Mouse (Mus musculus): Measurements from ENCODE around the gene Yaf2. TPM values are rescaled to one million over a fixed set of nuclear protein-coding genes. Genes with fewer than 3 reads are reported as not detected.

The Yaf2 gene
- polyA plus RNA-seq, 1 experiment from 2014 or later, result 122 TPM

- no peaks in the 10 kb centered on the region for H3K27me3 ChIP-seq (ENCODE audit: control insufficient read depth, insufficient read depth, low read length)
- H3K36me3 ChIP-seq (ENCODE audit: control insufficient read depth, insufficient read depth, low read length), result peaks cover 8% of the 10 kb centered on the region; the same call in 1 of the 2 replicates
- H3K4me3 ChIP-seq (replicated peaks; ENCODE audit: low read depth, low read length), result peak overlapping the region; percentile 68
- H3K4me1 ChIP-seq (ENCODE audit: control insufficient read depth, insufficient read depth, low read length), result peaks cover 25% of the 10 kb centered on the region
- DNase-seq (peak; percentile 53), ATAC-seq (ENCODE audit: low FRiP score, low TSS enrichment) (no peak)
- H3K9me3 ChIP-seq (ENCODE audit: control insufficient read depth, low read length), result no peaks in the 10 kb centered on the region
- WGBS, result 5% methylated on average over 14 of the region's 14 CpGs
- H3K9ac ChIP-seq (replicated peaks; ENCODE audit: low read length), result peak overlapping the region; percentile 59
- no peak overlapping the region for H3K27ac ChIP-seq (replicated peaks; ENCODE audit: low read depth, low read length)
- H3K4me2 ChIP-seq (ENCODE audit: low read length), result peak overlapping the region; percentile 92
These were observed 60.5 kb downstream of the Yaf2 start for GRCm38 (mm10) chr15:93276276-93276675.

- ATAC-seq (ENCODE audit: low FRiP score, low TSS enrichment) (peak; percentile 47), DNase-seq (no peak)
- peaks cover 25% of the 10 kb centered on the region for H3K4me1 ChIP-seq (ENCODE audit: control insufficient read depth, insufficient read depth, low read length)
- no peaks in the 10 kb centered on the region for H3K9me3 ChIP-seq (ENCODE audit: control insufficient read depth, low read length)
- peak overlapping the region; percentile 68 for H3K4me3 ChIP-seq (replicated peaks; ENCODE audit: low read depth, low read length)
- H3K9ac ChIP-seq (replicated peaks; ENCODE audit: low read length), result peak overlapping the region; percentile 59
- no peaks in the 10 kb centered on the region for H3K27me3 ChIP-seq (ENCODE audit: control insufficient read depth, insufficient read depth, low read length)
- peak overlapping the region; percentile 89 for H3K27ac ChIP-seq (replicated peaks; ENCODE audit: low read depth, low read length)
- WGBS, result under 1% methylated on average over 21 of the region's 21 CpGs
- peaks cover 5% of the 10 kb centered on the region; the same call in 1 of the 2 replicates for H3K36me3 ChIP-seq (ENCODE audit: control insufficient read depth, insufficient read depth, low read length)
- peak overlapping the region; percentile 92 for H3K4me2 ChIP-seq (ENCODE audit: low read length)
These were observed 61.1 kb downstream of the Yaf2 start for GRCm38 (mm10) chr15:93275623-93276022.

- H3K36me3 ChIP-seq (ENCODE audit: control insufficient read depth, insufficient read depth, low read length), result peaks cover 4% of the 10 kb centered on the region; the same call in 1 of the 2 replicates
- WGBS, result under 1% methylated on average over 93 of the region's 93 CpGs
- ATAC-seq (ENCODE audit: low FRiP score, low TSS enrichment) (peak; percentile 98), DNase-seq (peak; percentile 97)
- H3K27ac ChIP-seq (replicated peaks; ENCODE audit: low read depth, low read length), result peak within 1 kb of the TSS; percentile 89
- no peaks in the 10 kb centered on the region for H3K27me3 ChIP-seq (ENCODE audit: control insufficient read depth, insufficient read depth, low read length)
- no peaks in the 10 kb centered on the region for H3K9me3 ChIP-seq (ENCODE audit: control insufficient read depth, low read length)
- peak within 1 kb of the TSS; percentile 68 for H3K4me3 ChIP-seq (replicated peaks; ENCODE audit: low read depth, low read length)
- H3K4me2 ChIP-seq (ENCODE audit: low read length), result peak within 1 kb of the TSS; percentile 92
- peak within 1 kb of the TSS; percentile 67 for H3K9ac ChIP-seq (replicated peaks; ENCODE audit: low read length)
- H3K4me1 ChIP-seq (ENCODE audit: control insufficient read depth, insufficient read depth, low read length), result peaks cover 25% of the 10 kb centered on the region
These were observed 61.8 kb downstream of the Yaf2 start, which contains the start of gene Gxylt1 for GRCm38 (mm10) chr15:93274679-93275583. TSS of gene Gxylt1 (minus strand) at chr15:93275179.

GRCm38 (mm10) chr15:93273788-93274678 is 62.7 kb downstream of the Yaf2 start:
- DNase-seq, result peak; percentile 12
- peak overlapping the region; percentile 67 for H3K9ac ChIP-seq (replicated peaks; ENCODE audit: low read length)
- H3K27ac ChIP-seq (replicated peaks; ENCODE audit: low read depth, low read length), result peak overlapping the region; percentile 89
- H3K36me3 ChIP-seq (ENCODE audit: control insufficient read depth, insufficient read depth, low read length), result peaks cover 2% of the 10 kb centered on the region; the same call in 1 of the 2 replicates
- H3K4me1 ChIP-seq (ENCODE audit: control insufficient read depth, insufficient read depth, low read length), result peaks cover 25% of the 10 kb centered on the region
- no peaks in the 10 kb centered on the region for H3K27me3 ChIP-seq (ENCODE audit: control insufficient read depth, insufficient read depth, low read length)
- H3K4me3 ChIP-seq (replicated peaks; ENCODE audit: low read depth, low read length), result peak overlapping the region; percentile 68
- WGBS, result 42% methylated on average over 19 of the region's 19 CpGs
- ATAC-seq (ENCODE audit: low FRiP score, low TSS enrichment), result no peak
- peak overlapping the region; percentile 92 for H3K4me2 ChIP-seq (ENCODE audit: low read length)
- H3K9me3 ChIP-seq (ENCODE audit: control insufficient read depth, low read length), result no peaks in the 10 kb centered on the region

GRCm38 (mm10) chr15:93272948-93273347 is 63.8 kb downstream of the Yaf2 start:
- peaks cover 25% of the 10 kb centered on the region for H3K4me1 ChIP-seq (ENCODE audit: control insufficient read depth, insufficient read depth, low read length)
- DNase-seq (no peak), ATAC-seq (ENCODE audit: low FRiP score, low TSS enrichment) (no peak)
- H3K4me2 ChIP-seq (ENCODE audit: low read length), result peak overlapping the region; percentile 92; the same call in 1 of the 2 replicates
- no peaks in the 10 kb centered on the region for H3K27me3 ChIP-seq (ENCODE audit: control insufficient read depth, insufficient read depth, low read length)
- WGBS, result 90% methylated on average over 9 of the region's 9 CpGs
- H3K9me3 ChIP-seq (ENCODE audit: control insufficient read depth, low read length), result no peaks in the 10 kb centered on the region
- no peaks in the 10 kb centered on the region for H3K36me3 ChIP-seq (ENCODE audit: control insufficient read depth, insufficient read depth, low read length)
- H3K9ac ChIP-seq (replicated peaks; ENCODE audit: low read length), result no peak overlapping the region
- H3K27ac ChIP-seq (replicated peaks; ENCODE audit: low read depth, low read length), result no peak overlapping the region
- no peak overlapping the region for H3K4me3 ChIP-seq (replicated peaks; ENCODE audit: low read depth, low read length)

- H3K9ac ChIP-seq (replicated peaks; ENCODE audit: low read length), result no peak overlapping the region
- H3K4me2 ChIP-seq (ENCODE audit: low read length), result no peak overlapping the region
- H3K4me1 ChIP-seq (ENCODE audit: control insufficient read depth, insufficient read depth, low read length), result peaks cover 15% of the 10 kb centered on the region
- 81% methylated on average over 9 of the region's 9 CpGs for WGBS
- DNase-seq (no peak), ATAC-seq (ENCODE audit: low FRiP score, low TSS enrichment) (no peak)
- H3K27me3 ChIP-seq (ENCODE audit: control insufficient read depth, insufficient read depth, low read length), result no peaks in the 10 kb centered on the region
- no peak overlapping the region for H3K27ac ChIP-seq (replicated peaks; ENCODE audit: low read depth, low read length)
- H3K9me3 ChIP-seq (ENCODE audit: control insufficient read depth, low read length), result no peaks in the 10 kb centered on the region
- no peak overlapping the region for H3K4me3 ChIP-seq (replicated peaks; ENCODE audit: low read depth, low read length)
- no peaks in the 10 kb centered on the region for H3K36me3 ChIP-seq (ENCODE audit: control insufficient read depth, insufficient read depth, low read length)
These were observed 66.4 kb downstream of the Yaf2 start for GRCm38 (mm10) chr15:93270289-93270855.

- no peaks in the 10 kb centered on the region for H3K27me3 ChIP-seq (ENCODE audit: control insufficient read depth, insufficient read depth, low read length)
- H3K27ac ChIP-seq (replicated peaks; ENCODE audit: low read depth, low read length), result no peak overlapping the region
- no peak for DNase-seq
- WGBS, result 96% methylated on average over 7 of the region's 7 CpGs
- H3K9ac ChIP-seq (replicated peaks; ENCODE audit: low read length), result no peak overlapping the region
- ATAC-seq (ENCODE audit: low FRiP score, low TSS enrichment), result no peak
- no peaks in the 10 kb centered on the region for H3K36me3 ChIP-seq (ENCODE audit: control insufficient read depth, insufficient read depth, low read length)
- no peaks in the 10 kb centered on the region for H3K9me3 ChIP-seq (ENCODE audit: control insufficient read depth, low read length)
- peaks cover 15% of the 10 kb centered on the region for H3K4me1 ChIP-seq (ENCODE audit: control insufficient read depth, insufficient read depth, low read length)
- no peak overlapping the region for H3K4me3 ChIP-seq (replicated peaks; ENCODE audit: low read depth, low read length)
- no peak overlapping the region for H3K4me2 ChIP-seq (ENCODE audit: low read length)
These were observed 67.2 kb downstream of the Yaf2 start for GRCm38 (mm10) chr15:93269572-93269971.

GRCm38 (mm10) chr15:93268001-93268400 is 68.7 kb downstream of the Yaf2 start:
- DNase-seq, result no peak
- Histone ChIP-seq H3K27ac (replicated peaks; ENCODE audit: low read depth, low read length) (no peak overlapping the region), H3K4me3 (replicated peaks; ENCODE audit: low read depth, low read length) (no peak overlapping the region), H3K9ac (replicated peaks; ENCODE audit: low read length) (no peak overlapping the region), H3K4me1 (ENCODE audit: control insufficient read depth, insufficient read depth, low read length) (peaks cover 3% of the 10 kb centered on the region; the same call in 1 of the 2 replicates), H3K27me3 (ENCODE audit: control insufficient read depth, insufficient read depth, low read length) (no peaks in the 10 kb centered on the region), H3K4me2 (ENCODE audit: low read length) (no peak overlapping the region), H3K9me3 (ENCODE audit: control insufficient read depth, low read length) (no peaks in the 10 kb centered on the region), H3K36me3 (ENCODE audit: control insufficient read depth, insufficient read depth, low read length) (no peaks in the 10 kb centered on the region)
- 96% methylated on average over 1 of the region's 1 CpGs for WGBS
- no peak for ATAC-seq (ENCODE audit: low FRiP score, low TSS enrichment)

Measured in midbrain, embryonic 14.5 days (tissue).